Mouse (Mus musculus) liver, adult 2 months (tissue): ENCODE data around the gene Tanc2. TPM values are rescaled to one million over a fixed set of nuclear protein-coding genes. Genes with fewer than 3 reads are reported as not detected.

Source experiments
- DNase-seq: peaks from one replicate; pipeline ENCODE4 v3.0.0-alpha.2; 2011; ENCODE audit warnings: low read depth, low spot score; ENCODE audit errors: extremely low read depth
- H3K27ac ChIP-seq: fragments of 200-500 bp; replicated peaks from 2 replicates; pipeline ENCODE4 v1.5.1; 2012; ENCODE audit warnings: low read depth, mild to moderate bottlenecking, control low read depth, inconsistent platforms, low read length; ENCODE audit not compliant: insufficient read depth
- H3K27me3 ChIP-seq: fragments of 200-500 bp; 2 replicates; pipeline ENCODE4 v1.6.1; 2012; ENCODE audit warnings: mild to moderate bottlenecking, moderate library complexity, low read length, inconsistent platforms; ENCODE audit not compliant: control insufficient read depth, insufficient read depth
- H3K36me3 ChIP-seq: fragments of 200-500 bp; 2 replicates; pipeline ENCODE4 v1.6.1; 2012; ENCODE audit warnings: low read length, inconsistent platforms; ENCODE audit not compliant: control insufficient read depth, insufficient read depth
- H3K4me1 ChIP-seq: fragments of 200-500 bp; 2 replicates; pipeline ENCODE4 v1.6.1; 2011; ENCODE audit warnings: low read length; ENCODE audit not compliant: control insufficient read depth, insufficient read depth
- H3K4me3 ChIP-seq: fragments of 200-500 bp; 2 replicates; pipeline ENCODE4 v1.5.1; 2011; ENCODE audit warnings: low read depth, mild to moderate bottlenecking, control low read depth, low read length, moderate library complexity; ENCODE audit not compliant: insufficient read depth
- H3K79me2 ChIP-seq: fragments of 200-500 bp; 2 replicates; pipeline ENCODE4 v1.6.1; 2012; ENCODE audit warnings: inconsistent platforms, mild to moderate bottlenecking, low read length, moderate library complexity; ENCODE audit not compliant: control insufficient read depth, insufficient read depth
- H3K9ac ChIP-seq: fragments of 200-500 bp; 2 replicates; pipeline ENCODE4 v1.6.1; 2012; ENCODE audit warnings: low read depth, mild to moderate bottlenecking, control low read depth, inconsistent platforms, low read length
- CTCF ChIP-seq: fragments of 200-500 bp; IDR thresholded peaks from 2 replicates; pipeline ENCODE4 v1.5.1; 2011; ENCODE audit warnings: low read depth, low read length, control low read depth
- POLR2A ChIP-seq: fragments of 200-500 bp; IDR thresholded peaks from 2 replicates; pipeline ENCODE4 v1.6.1; 2011; ENCODE audit warnings: low read length, control low read depth; ENCODE audit not compliant: insufficient read depth; ENCODE audit errors: extremely low read depth
- WGBS: fragments of 180-500 bp; shearing (Covaris S2); methylation state at CpG from one replicate; pipeline ENCODE4 v1.1.7; 2018; 5-methylcytosine and 5-hydroxymethylcytosine counted together
- polyA plus RNA-seq: library from polyadenylated mRNA; depleted of rRNA; stranded (reverse); fragments of >200 nt; gene quantifications from 2 replicates; pipeline ENCODE4 v1.2.3, GENCODE M21; 2012
- total RNA-seq: library from RNA; depleted of rRNA; stranded (reverse); fragments of >200 nt; gene quantifications from 2 replicates; pipeline ENCODE4 v1.2.3, GENCODE M21; 2014

Gene Tanc2
- total and polyA plus RNA-seq, 2 experiments = 0.97 to 2.4 TPM

GRCm38 (mm10) chr11:105953402-105953801, 363.6 kb downstream of the Tanc2 start:
- WGBS = 74% methylated on average over 6 of the region's 6 CpGs
- no peaks in the 10 kb centered on the region for H3K36me3 ChIP-seq
- no peak overlapping the region for H3K9ac ChIP-seq
- H3K4me3 ChIP-seq = no peak overlapping the region
- no peaks in the 10 kb centered on the region for H3K4me1 ChIP-seq
- TF ChIP-seq POLR2A (no peak), CTCF (no peak)
- H3K79me2 ChIP-seq = no peaks in the 10 kb centered on the region
- H3K27me3 ChIP-seq = no peaks in the 10 kb centered on the region
- no peak overlapping the region for H3K27ac ChIP-seq
- no peak for DNase-seq

GRCm38 (mm10) chr11:105955815-105956430, 366.1 kb downstream of the Tanc2 start:
- Histone ChIP-seq H3K4me1 (no peaks in the 10 kb centered on the region), H3K9ac (no peak overlapping the region), H3K4me3 (no peak overlapping the region), H3K27me3 (no peaks in the 10 kb centered on the region), H3K79me2 (no peaks in the 10 kb centered on the region), H3K27ac (no peak overlapping the region), H3K36me3 (no peaks in the 10 kb centered on the region)
- DNase-seq = no peak
- WGBS = 87% methylated on average over 28 of the region's 28 CpGs
- TF ChIP-seq POLR2A (no peak), CTCF (no peak)

GRCm38 (mm10) chr11:105957501-105957900, 367.7 kb downstream of the Tanc2 start:
- H3K79me2 ChIP-seq = no peaks in the 10 kb centered on the region
- no peak overlapping the region for H3K9ac ChIP-seq
- no peak for DNase-seq
- H3K36me3 ChIP-seq = no peaks in the 10 kb centered on the region
- H3K4me1 ChIP-seq = no peaks in the 10 kb centered on the region
- H3K4me3 ChIP-seq = no peak overlapping the region
- WGBS = 64% methylated on average over 6 of the region's 6 CpGs
- H3K27ac ChIP-seq = no peak overlapping the region
- no peaks in the 10 kb centered on the region for H3K27me3 ChIP-seq
- no peak for TF ChIP-seq CTCF
- TF ChIP-seq POLR2A = no peak

GRCm38 (mm10) chr11:105958566-105958965, 368.8 kb downstream of the Tanc2 start:
- Histone ChIP-seq H3K79me2 (no peaks in the 10 kb centered on the region), H3K27ac (no peak overlapping the region), H3K9ac (no peak overlapping the region), H3K4me1 (no peaks in the 10 kb centered on the region), H3K27me3 (no peaks in the 10 kb centered on the region), H3K36me3 (no peaks in the 10 kb centered on the region), H3K4me3 (no peak overlapping the region)
- 38% methylated on average over 1 of the region's 1 CpGs for WGBS
- TF ChIP-seq CTCF = no peak
- no peak for DNase-seq

GRCm38 (mm10) chr11:105959355-105959754, 369.6 kb downstream of the Tanc2 start:
- 6% methylated on average over 17 of the region's 17 CpGs for WGBS
- Histone ChIP-seq H3K4me1 (no peaks in the 10 kb centered on the region), H3K27me3 (no peaks in the 10 kb centered on the region), H3K4me3 (no peak overlapping the region), H3K79me2 (no peaks in the 10 kb centered on the region), H3K27ac (no peak overlapping the region), H3K36me3 (no peaks in the 10 kb centered on the region), H3K9ac (no peak overlapping the region)
- no peak for DNase-seq
- TF ChIP-seq CTCF (no peak), POLR2A (no peak)

GRCm38 (mm10) chr11:105964691-105965090, 374.9 kb downstream of the Tanc2 start:
- no peaks in the 10 kb centered on the region for H3K4me1 ChIP-seq
- H3K9ac ChIP-seq = no peak overlapping the region
- H3K36me3 ChIP-seq = no peaks in the 10 kb centered on the region
- TF ChIP-seq POLR2A (no peak), CTCF (peak; percentile 34)
- peaks cover 8% of the 10 kb centered on the region for H3K27me3 ChIP-seq
- H3K79me2 ChIP-seq = no peaks in the 10 kb centered on the region
- H3K27ac ChIP-seq = no peak overlapping the region
- DNase-seq = no peak
- 79% methylated on average over 5 of the region's 5 CpGs for WGBS
- no peak overlapping the region for H3K4me3 ChIP-seq
